In the genomic region with DNA sequence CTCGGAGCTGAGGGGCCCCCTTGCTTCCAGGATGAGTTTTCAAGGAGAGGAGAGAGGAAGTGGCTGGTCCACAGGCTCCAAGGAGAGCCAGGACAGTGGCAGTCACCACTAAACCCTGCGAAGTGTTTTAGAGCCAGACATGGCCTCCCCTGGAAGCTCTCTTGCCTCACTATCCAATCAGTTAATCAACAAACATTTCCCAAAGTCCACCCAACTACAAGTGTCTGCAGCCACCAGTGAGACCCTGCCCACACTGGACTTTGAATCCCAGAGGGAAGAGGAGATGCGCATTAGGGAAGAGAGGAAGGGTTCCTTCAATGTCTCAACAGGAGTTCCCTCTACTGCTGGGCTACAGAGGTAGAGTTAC, we compare ENCODE assay signal across 8 mouse cellular contexts. TPM values are rescaled to one million over a fixed set of nuclear protein-coding genes. Genes with fewer than 3 reads are reported as not detected.
DNase-seq lines count a peak whose midpoint lies in the region; ATAC-seq and TF ChIP-seq lines count a peak whose summit lies in the region.

No protein-coding gene starts in this region.

- H3K79me2 ChIP-seq in liver, adult 2 months (ENCODE audit: control insufficient read depth, insufficient read depth, low read length): no peaks in the 10 kb centered on the region

- peak overlapping the region; percentile 57; the same call in 1 of the 2 replicates for H3K4me3 ChIP-seq in liver, adult 2 months (ENCODE audit: insufficient read depth, low read depth, low read length)
- peak overlapping the region; percentile 84 for H3K4me3 ChIP-seq in embryonic facial prominence, embryonic 15.5 days (replicated peaks)
- peak overlapping the region; percentile 89 for H3K4me3 ChIP-seq in kidney, postnatal 0 days (replicated peaks; ENCODE audit: low read depth, low read length)
- H3K4me3 ChIP-seq in neural tube, embryonic 15.5 days (replicated peaks): peak overlapping the region; percentile 84

- 0 out of 2 replicates have a peak overlapping the region, but pooled peaks have one; percentile 64 for H3K9ac ChIP-seq in liver, adult 2 months (ENCODE audit: low read depth, low read length)
- 0 out of 2 replicates have a peak overlapping the region, but pooled peaks have one; percentile 60 for H3K9ac ChIP-seq in embryonic facial prominence, embryonic 15.5 days
- peak overlapping the region; percentile 82 for H3K9ac ChIP-seq in kidney, postnatal 0 days (ENCODE audit: low read depth, low read length)
- H3K9ac ChIP-seq in neural tube, embryonic 15.5 days (replicated peaks): peak overlapping the region; percentile 80

- TF ChIP-seq POLR2A in liver, adult 2 months (IDR thresholded peaks at IDR 0.05; ENCODE audit: extremely low read depth, insufficient read depth, low read length): no peak

- no peak overlapping the region for H3K27ac ChIP-seq in liver, adult 2 months (replicated peaks; ENCODE audit: insufficient read depth, low read depth, low read length)
- H3K27ac ChIP-seq in embryonic facial prominence, embryonic 15.5 days (replicated peaks): no peak overlapping the region
- peak overlapping the region; percentile 87; the same call in 1 of the 2 replicates for H3K27ac ChIP-seq in kidney, postnatal 0 days
- peak overlapping the region; percentile 92 for H3K27ac ChIP-seq in neural tube, embryonic 15.5 days (replicated peaks)

- no peaks in the 10 kb centered on the region for H3K36me3 ChIP-seq in liver, adult 2 months (ENCODE audit: control insufficient read depth, insufficient read depth, low read length)
- no peaks in the 10 kb centered on the region for H3K36me3 ChIP-seq in embryonic facial prominence, embryonic 15.5 days
- no peaks in the 10 kb centered on the region for H3K36me3 ChIP-seq in kidney, postnatal 0 days (ENCODE audit: insufficient read depth, low read length)
- H3K36me3 ChIP-seq in neural tube, embryonic 15.5 days: peaks cover 8% of the 10 kb centered on the region

- H3K4me1 ChIP-seq in liver, adult 2 months (ENCODE audit: control insufficient read depth, insufficient read depth, low read length): peaks cover 6% of the 10 kb centered on the region; the same call in 1 of the 2 replicates
- peaks cover 12% of the 10 kb centered on the region; the same call in 1 of the 2 replicates for H3K4me1 ChIP-seq in embryonic facial prominence, embryonic 15.5 days
- H3K4me1 ChIP-seq in kidney, postnatal 0 days (replicated peaks; ENCODE audit: insufficient read depth, low read length): 0 out of 2 replicates have a peak, but pooled peaks cover 3% of the 10 kb centered on the region
- peaks cover 11% of the 10 kb centered on the region for H3K4me1 ChIP-seq in neural tube, embryonic 15.5 days

- ATAC-seq in embryonic facial prominence, embryonic 15.5 days (ENCODE audit: insufficient number of reproducible peaks, low FRiP score, low TSS enrichment, low read depth): no peak
- ATAC-seq in kidney, postnatal 0 days (replicated peaks; ENCODE audit: low FRiP score, low read depth): no peak
- ATAC-seq in neural tube, embryonic 15.5 days (ENCODE audit: low FRiP score): no peak; the same call in 1 of the 2 replicates

- peak overlapping the region; percentile 89 for H3K4me2 ChIP-seq in embryonic facial prominence, embryonic 15.5 days (replicated peaks)
- H3K4me2 ChIP-seq in kidney, postnatal 0 days (ENCODE audit: low read length): peak overlapping the region; percentile 60
- H3K4me2 ChIP-seq in neural tube, embryonic 15.5 days: peak overlapping the region; percentile 90

- no peaks in the 10 kb centered on the region for H3K9me3 ChIP-seq in embryonic facial prominence, embryonic 15.5 days (replicated peaks)
- no peaks in the 10 kb centered on the region for H3K9me3 ChIP-seq in kidney, postnatal 0 days (replicated peaks; ENCODE audit: low read length)
- no peaks in the 10 kb centered on the region for H3K9me3 ChIP-seq in neural tube, embryonic 15.5 days (replicated peaks)

- 29% methylated on average over 3 of the region's 3 CpGs for WGBS in liver, adult 2 months
- 24% methylated on average over 3 of the region's 3 CpGs for WGBS in embryonic facial prominence, embryonic 15.5 days
- WGBS in kidney, postnatal 0 days: 15% methylated on average over 3 of the region's 3 CpGs
- 23% methylated on average over 3 of the region's 3 CpGs for WGBS in neural tube, embryonic 15.5 days

- no peak for TF ChIP-seq CTCF in liver, adult 2 months (IDR thresholded peaks at IDR 0.05; ENCODE audit: low read depth, low read length)
- TF ChIP-seq CTCF in kidney, postnatal 0 days (IDR thresholded peaks at IDR 0.05; ENCODE audit: low read depth): no peak

- DNase-seq in liver, adult 2 months (ENCODE audit: extremely low read depth, low read depth, low spot score): peak; percentile 18
- DNase-seq in liver: no peak
- DNase-seq in kidney, postnatal 0 days (ENCODE audit: low spot score): peak; percentile 27
- no peak for DNase-seq in cerebellum, adult 9-10 months
- DNase-seq in adipocyte (ENCODE audit: low spot score): no peak
- DNase-seq in frontal cortex, postnatal 14 days (ENCODE audit: low spot score in 2 of 2): no peak

- no peaks in the 10 kb centered on the region for H3K27me3 ChIP-seq in liver, adult 2 months (ENCODE audit: control insufficient read depth, insufficient read depth, low read length)
- peaks cover 13% of the 10 kb centered on the region; the same call in 1 of the 2 replicates for H3K27me3 ChIP-seq in embryonic facial prominence, embryonic 15.5 days
- H3K27me3 ChIP-seq in kidney, postnatal 0 days (ENCODE audit: insufficient read depth, low read length): no peaks in the 10 kb centered on the region; the same call in 1 of the 2 replicates
- H3K27me3 ChIP-seq in neural tube, embryonic 15.5 days (replicated peaks): peaks cover 8% of the 10 kb centered on the region

RNA-seq across cellular contexts. Expression of a gene that starts 0.8 kb away (rescaled TPM):
- total RNA-seq in liver, adult 2 months (2014; rRNA removed): 1.1 and 1.3 TPM in 2 replicates
- 0.71 and 0.81 TPM in 2 replicates for polyA plus RNA-seq in liver, adult 2 months (2012; rRNA removed)
- 8.5 and 9.1 TPM in 2 replicates for polyA plus RNA-seq in embryonic facial prominence, embryonic 15.5 days (2015; fragmentation: Nextera tagmentation; extraction: Ambion mirVana)
- polyA plus RNA-seq in kidney, postnatal 0 days (2015; fragmentation: Nextera tagmentation; extraction: Ambion mirVana): 8.8 and 10.3 TPM in 2 replicates
- polyA plus RNA-seq in neural tube, embryonic 15.5 days (2015; fragmentation: Nextera tagmentation; extraction: Ambion mirVana): 10.6 and 11.3 TPM in 2 replicates

Comparison
In these comparisons a context has a peak if more than half of its experiments do, and no peak if none do; other contexts are left out.
1. DNase-seq: peak in liver, adult 2 months (single experiment) and kidney, postnatal 0 days (single experiment); none in liver (single experiment), cerebellum, adult 9-10 months (single experiment), adipocyte (single experiment) and frontal cortex, postnatal 14 days (0 of 2).
2. H3K27ac ChIP-seq: peak in kidney, postnatal 0 days (single experiment) and neural tube, embryonic 15.5 days (single experiment); none in liver, adult 2 months (single experiment) and embryonic facial prominence, embryonic 15.5 days (single experiment).
3. Peak in every context shown above with its lines, with median percentiles within 50 percentile points of each other: H3K4me3 ChIP-seq, H3K9ac ChIP-seq and H3K4me2 ChIP-seq.